Mouse (Mus musculus) embryonic fibroblast, embryonic 13.5 days (primary cell): ENCODE results near the gene Pink1.

ENCODE experiments used
- CTCF ChIP-seq: IDR thresholded peaks from 2 replicates; pipeline ENCODE4 v1.5.1; 2011; ENCODE audit warnings: mild to moderate bottlenecking, control low read depth, low read length, moderate library complexity, borderline replicate concordance; ENCODE audit not compliant: insufficient read depth
- POLR2A ChIP-seq: IDR thresholded peaks from 2 replicates; pipeline ENCODE4 v1.6.1; 2011; ENCODE audit warnings: low read depth, mild to moderate bottlenecking, control low read depth, low read length, moderate library complexity

- TF ChIP-seq POLR2A (no peak), CTCF (no peak)
Measured at GRCm38 (mm10) chr4:138303011-138303410, 23.1 kb downstream of the Pink1 start.
